Mouse (Mus musculus): ENCODE data around the gene Atg101. TPM values are rescaled to one million over a fixed set of nuclear protein-coding genes. Genes with fewer than 3 reads are reported as not detected.
A peak's percentile ranks its signal among the peaks of the same experiment; 100 is the strongest.

Gene Atg101
- total RNA-seq, 2 experiments from 2014 or later, result 36.5 to 37.1 TPM

DNA sequence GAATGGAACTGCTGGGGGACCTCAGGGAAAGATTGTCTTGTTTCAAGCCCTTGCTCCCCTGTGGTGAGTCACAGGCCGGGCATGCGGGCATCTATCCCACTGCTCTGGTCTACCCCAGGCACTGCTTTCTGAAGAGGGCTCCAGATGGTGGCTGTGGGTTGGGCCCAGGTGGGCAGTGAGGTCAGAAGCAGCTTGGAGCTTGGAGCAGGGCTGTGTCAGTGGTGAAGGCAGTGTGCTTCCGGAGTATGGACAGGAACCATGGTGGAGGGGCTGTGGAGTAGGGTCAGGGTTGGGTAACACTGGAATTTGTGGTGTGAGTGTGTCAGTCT, 45.5 kb downstream of the Atg101 start:
- intact Hi-C loops (cut with DNase I), result loop anchor here (5.0 kb wide), 1 partner anchor 653 kb away; no protein-coding TSS in a partner anchor
- no peak for DNase-seq

GRCm38 (mm10) chr15:101331090-101331489, 47.0 kb downstream of the Atg101 start:
- DNase-seq, result no peak
- intact Hi-C loops (cut with DNase I), result no loop called here

GRCm38 (mm10) chr15:101332370-101332769, 48.3 kb downstream of the Atg101 start:
- intact Hi-C loops (cut with DNase I), result no loop called here
- no peak for DNase-seq

DNA sequence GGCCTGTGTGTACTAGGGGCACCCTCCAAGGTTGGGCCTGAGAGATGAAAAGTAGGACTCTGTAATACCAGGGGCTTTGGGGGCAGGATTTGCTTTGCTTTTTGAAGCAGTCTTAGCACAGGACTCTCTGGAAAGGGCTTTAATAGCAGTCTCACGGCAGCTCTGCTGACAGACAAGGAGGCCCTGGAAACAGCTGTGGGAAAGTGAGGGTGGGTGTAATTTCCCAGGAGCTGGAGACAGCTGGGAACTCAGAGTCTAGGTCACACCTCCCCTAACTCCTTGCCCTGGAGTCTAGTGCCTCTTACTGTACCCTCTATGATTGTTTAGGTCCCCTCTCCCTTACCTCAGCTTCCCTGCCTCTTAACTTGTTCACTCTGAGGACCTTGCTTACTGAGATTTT, 49.1 kb downstream of the Atg101 start:
- intact Hi-C loops (cut with DNase I), result no loop called here
- no peak for DNase-seq

- intact Hi-C loops (cut with DNase I), result no loop called here
- no peak for DNase-seq
Measured at GRCm38 (mm10) chr15:101333648-101334047, 49.6 kb downstream of the Atg101 start.

GRCm38 (mm10) chr15:101336474-101337174, 52.6 kb downstream of the Atg101 start:
- intact Hi-C loops (cut with DNase I), result loop anchor here (5.0 kb wide), 4 partner anchors 186 to 731 kb away; no protein-coding TSS in a partner anchor
- DNase-seq, result no peak

- intact Hi-C loops (cut with DNase I), result loop anchor here (5.0 kb wide), 4 partner anchors 184 to 729 kb away; no protein-coding TSS in a partner anchor
- DNase-seq, result no peak
Measured at GRCm38 (mm10) chr15:101338359-101338758, 54.3 kb downstream of the Atg101 start.

DNA sequence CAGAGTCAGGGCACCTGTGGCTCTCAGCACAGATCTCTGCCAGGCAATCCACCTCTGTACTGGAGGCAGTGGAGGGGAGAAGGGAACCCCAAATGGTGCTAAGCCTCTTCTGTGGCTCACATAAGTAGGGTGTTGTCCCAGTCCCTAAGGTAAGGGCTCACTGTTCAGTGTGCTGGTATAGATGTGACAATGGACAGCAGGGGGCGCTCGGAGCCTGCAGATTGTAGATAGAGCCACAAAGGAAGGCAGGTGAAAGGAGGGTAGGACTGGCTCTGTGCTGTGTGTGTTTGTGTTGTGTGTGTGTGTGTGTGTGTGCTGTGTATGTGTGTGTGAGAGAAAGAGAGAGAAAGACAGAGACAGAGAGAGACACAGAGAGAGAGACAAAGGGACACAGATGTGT, 55.5 kb downstream of the Atg101 start:
- intact Hi-C loops (cut with DNase I), result loop anchor here (5.0 kb wide), 4 partner anchors 183 to 728 kb away; no protein-coding TSS in a partner anchor
- peak; percentile 92 for DNase-seq

Other genes starting within 250 kb of the Atg101 start
- not detected for gene Gm47841, start 236.9 kb upstream of the Atg101 start, total RNA-seq (2021)
- gene Fignl2, start 205.7 kb upstream of the Atg101 start, total RNA-seq (2021), result 1 to 10 TPM in 1 of 2 experiments, under 1 TPM in 1; 0.70 to 1.0 TPM
- not detected for gene Ankrd33, start 168.5 kb upstream of the Atg101 start, total RNA-seq (2021)
- gene Acvrl1, start 155.8 kb upstream of the Atg101 start, total RNA-seq (2021), result 1 to 10 TPM; 8.4 to 9.7 TPM
- gene Acvr1b, start 110.2 kb upstream of the Atg101 start, total RNA-seq (2021), result 10 to 100 TPM; 96.1 to 98.6 TPM
- 10 to 100 TPM; 12.3 to 13.5 TPM for gene Grasp, start 60.1 kb upstream of the Atg101 start, total RNA-seq (2021)
- gene Nr4a1, start 30.0 kb upstream of the Atg101 start, total RNA-seq (2021), result 10 to 100 TPM; 20.1 to 22.6 TPM
- gene 6030408B16Rik, start 8.9 kb downstream of the Atg101 start, total RNA-seq (2021), result under 1 TPM in 1 of 2 experiments, not detected in 1; 0.56 TPM
- gene Krt80, start 85.9 kb downstream of the Atg101 start, total RNA-seq (2021), result under 1 TPM; 0.46 to 0.60 TPM
- under 1 TPM in 1 of 2 experiments, not detected in 1; 0.16 TPM for gene Krt7, start 126.8 kb downstream of the Atg101 start, total RNA-seq (2021)
- gene Krt87, start 154.5 kb downstream of the Atg101 start, total RNA-seq (2021), result under 1 TPM; 0.24 to 0.38 TPM
- not detected for gene Krt88, start 163.5 kb downstream of the Atg101 start, total RNA-seq (2021)
- not detected for gene Krt81, start 179.5 kb downstream of the Atg101 start, total RNA-seq (2021)
- gene Krt86, start 189.2 kb downstream of the Atg101 start, total RNA-seq (2021), result not detected
- gene Krt83, start 207.2 kb downstream of the Atg101 start, total RNA-seq (2021), result not detected
- gene Gm49425, start 233.0 kb downstream of the Atg101 start, total RNA-seq (2021), result not detected
- not detected for gene Krt84, start 248.5 kb downstream of the Atg101 start, total RNA-seq (2021)